In genomic region chr6:146572073-146572472, GRCm38 (mm10) we compare ENCODE assay signal across 25 mouse cellular contexts.
"Had no signal": no experiment of that assay in that cellular context is flagged by ENCODE, and none has a peak within 500 bp of the region (broad histone marks: within the 10 kb centered on the region; RNA-seq: fewer than 3 reads in every experiment).

No protein-coding gene starts in this region.

- DNase-seq: gastrocnemius, adult 2 months; gastrocnemius, postnatal 10 days; gastrocnemius, postnatal 25 days; heart, adult 18-20 months; heart, postnatal 10 days; heart, postnatal 4 days; kidney, adult 11 months; kidney, adult 2 months; kidney, adult 9 months; kidney, postnatal 14 days; layer of hippocampus, adult 9-11 months; layer of hippocampus, postnatal 36 days; left cerebral cortex, postnatal 4 days had no signal

- H3K36me3 ChIP-seq: hindbrain, embryonic 12.5 days; intestine, embryonic 15.5 days had no signal

- H3K4me2 ChIP-seq: heart, embryonic 12.5 days; hindbrain, embryonic 12.5 days; hindbrain, embryonic 14.5 days; intestine, embryonic 15.5 days; limb, embryonic 13.5 days; limb, embryonic 15.5 days; liver, embryonic 12.5 days had no signal

- ATAC-seq: hindbrain, embryonic 16.5 days; inflammation-experienced regulatory T-cells, adult 6 months; intestine, embryonic 15.5 days; liver, embryonic 12.5 days had no signal

- H3K9ac ChIP-seq: heart, embryonic 12.5 days; hindbrain, embryonic 12.5 days; hindbrain, embryonic 14.5 days; intestine, embryonic 15.5 days; limb, embryonic 13.5 days; limb, embryonic 15.5 days; liver, embryonic 12.5 days; liver, embryonic 14.5 days had no signal

- H3K4me1 ChIP-seq: intestine, embryonic 15.5 days had no signal

- H3K4me3 ChIP-seq: gastrocnemius, adult 2 months; heart, embryonic 10.5 days; heart, embryonic 12.5 days; hindbrain, embryonic 10.5 days; hindbrain, embryonic 12.5 days; intestine, embryonic 15.5 days; limb, embryonic 13.5 days; limb, embryonic 15.5 days; liver, embryonic 12.5 days had no signal

- H3K27ac ChIP-seq: gastrocnemius, adult 2 months; heart, embryonic 10.5 days; hindbrain, embryonic 10.5 days; hindbrain, embryonic 12.5 days; hindbrain, embryonic 14.5 days; intestine, embryonic 15.5 days; limb, embryonic 13.5 days; limb, embryonic 15.5 days; liver, embryonic 12.5 days; liver, embryonic 14.5 days had no signal

- H3K9me3 ChIP-seq: heart, embryonic 10.5 days; heart, embryonic 12.5 days; hindbrain, embryonic 10.5 days; hindbrain, embryonic 12.5 days; intestine, embryonic 15.5 days; limb, embryonic 13.5 days; limb, embryonic 15.5 days; liver, embryonic 12.5 days had no signal

- H3K27me3 ChIP-seq: heart, embryonic 12.5 days; hindbrain, embryonic 12.5 days; intestine, embryonic 15.5 days; limb, embryonic 13.5 days; limb, embryonic 15.5 days; liver, embryonic 12.5 days had no signal
